Mouse (Mus musculus): ENCODE measurements around the gene Fabp1. TPM values are rescaled to one million over a fixed set of nuclear protein-coding genes. Genes with fewer than 3 reads are reported as not detected.
A peak's percentile ranks its signal among the peaks of the same experiment; 100 is the strongest.

Fabp1 gene
- total and polyA plus RNA-seq, 3 experiments, result not detected

DNA sequence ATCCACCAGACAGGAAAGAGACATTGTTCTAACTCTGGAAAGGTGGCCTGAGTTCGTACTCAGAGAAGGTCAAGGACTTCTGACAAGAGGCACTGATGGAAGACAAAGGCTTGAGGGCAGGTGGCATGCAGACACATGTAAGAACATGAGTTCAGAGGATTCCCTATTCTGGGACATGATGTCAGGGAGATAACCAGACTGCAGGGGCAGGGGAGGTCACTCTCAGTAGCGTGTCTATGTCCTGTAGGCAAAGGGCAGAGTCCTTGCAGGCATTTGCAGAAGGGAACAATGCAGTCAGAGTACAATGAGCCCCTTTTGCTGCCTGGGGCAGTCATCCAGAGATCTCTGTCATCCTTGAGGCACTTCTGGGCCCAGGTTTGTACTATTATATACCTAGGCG is 50.0 kb downstream of the Fabp1 start:
- Histone ChIP-seq H3K9ac (ENCODE audit: insufficient read depth, low read depth) (no peak overlapping the region), H3K9me3 (replicated peaks; ENCODE audit: low read length) (no peaks in the 10 kb centered on the region), H3K79me2 (replicated peaks; ENCODE audit: control insufficient read depth, extremely low read depth, insufficient read depth, poor library complexity, severe bottlenecking) (no peaks in the 10 kb centered on the region), H3K4me3 (replicated peaks in 1 of 3; ENCODE audit: low read depth in 2 of 3, low read length in 2 of 3, poor library complexity in 1 of 3) (no peak overlapping the region), H3K4me2 (ENCODE audit: insufficient read depth, low read depth, poor library complexity, severe bottlenecking) (no peak overlapping the region), H3K27ac (ENCODE audit: insufficient read depth, low read depth) (no peak overlapping the region), H3K4me1 (ENCODE audit: control insufficient read depth in 1 of 2, insufficient read depth in 2 of 2) (peaks cover 5 to 12% of the 10 kb centered on the region in 2 experiments; a peak in 3 of 4 replicates), H3K36me3 (replicated peaks in 1 of 2; ENCODE audit: control insufficient read depth in 1 of 2, insufficient read depth in 1 of 2, low read length in 1 of 2) (no peaks in the 10 kb centered on the region), H3K27me3 (replicated peaks) (no peaks in the 10 kb centered on the region)
- in situ Hi-C loops (cut with MboI; ENCODE audit: low pct_ligation_motif_present, low pct_unique_long_range_greater_than_20kb, low sequenced_read_pairs) (no loop called here), dilution Hi-C loops (cut with MboI; ENCODE audit: extremely low pct_ligation_motif_present, extremely low pct_unique_long_range_greater_than_20kb, low sequenced_read_pairs) (no loop called here)
- DNase-seq (ENCODE audit: extremely low read depth), result no peak
- TF ChIP-seq SIN3A (IDR thresholded peaks at IDR 0.05; ENCODE audit: low read length) (no peak), TBP (conservative IDR thresholded peaks at IDR 0.05; ENCODE audit: low read depth, low read length) (no peak), ZC3H11A (IDR thresholded peaks at IDR 0.05; ENCODE audit: low read depth, low read length) (no peak), MYC (IDR thresholded peaks at IDR 0.05; ENCODE audit: low read depth, low read length) (no peak), CTCF (conservative IDR thresholded peaks at IDR 0.05 in 1 of 2, IDR thresholded peaks at IDR 0.05 in 1 of 2; ENCODE audit: low read depth in 2 of 2, low read length in 2 of 2) (no peak), BHLHE40 (IDR thresholded peaks at IDR 0.05; ENCODE audit: low read depth, low read length) (no peak), MAZ (IDR thresholded peaks at IDR 0.05; ENCODE audit: low read depth, low read length) (no peak), POLR2A (IDR thresholded peaks at IDR 0.05; ENCODE audit: low read depth, low read length) (no peak), MAFK (IDR thresholded peaks at IDR 0.05; ENCODE audit: insufficient replicate concordance, low read length) (no peak), PAX5 (IDR thresholded peaks at IDR 0.05; ENCODE audit: low read length) (no peak), ZNF384 (IDR thresholded peaks at IDR 0.05; ENCODE audit: low read depth, low read length) (no peak), RAD21 (IDR thresholded peaks at IDR 0.05; ENCODE audit: low read depth, low read length) (no peak), HCFC1 (IDR thresholded peaks at IDR 0.05; ENCODE audit: low read depth, low read length) (no peak), SMC3 (IDR thresholded peaks at IDR 0.05; ENCODE audit: low read depth, low read length) (no peak), EP300 (IDR thresholded peaks at IDR 0.05; ENCODE audit: low read length) (no peak), ZKSCAN1 (IDR thresholded peaks at IDR 0.05; ENCODE audit: borderline replicate concordance, low read depth, low read length) (no peak)

DNA sequence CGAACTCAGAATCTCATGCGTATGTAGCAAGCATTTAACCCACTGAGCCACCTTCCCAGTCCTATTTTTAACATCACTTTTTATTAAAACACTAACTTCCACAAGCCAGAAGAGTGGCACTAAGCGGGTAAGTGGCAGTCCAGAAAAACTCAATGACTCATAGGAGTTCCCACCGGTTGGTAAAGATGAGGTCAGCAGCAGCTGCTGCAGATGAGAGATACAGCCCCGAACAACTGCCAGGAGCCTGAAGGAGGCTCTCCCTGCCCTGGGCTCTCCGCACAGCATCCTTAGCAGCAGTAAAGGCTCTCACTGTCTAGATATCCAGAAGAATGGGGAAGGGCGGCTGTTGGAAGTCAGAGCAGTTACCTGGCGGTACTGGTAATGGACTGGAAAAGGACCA is 51.3 kb downstream of the Fabp1 start:
- H3K27ac ChIP-seq (ENCODE audit: insufficient read depth, low read depth), result no peak overlapping the region
- H3K4me2 ChIP-seq (ENCODE audit: insufficient read depth, low read depth, poor library complexity, severe bottlenecking), result no peak overlapping the region
- no peaks in the 10 kb centered on the region for H3K9me3 ChIP-seq (replicated peaks; ENCODE audit: low read length)
- H3K27me3 ChIP-seq (replicated peaks), result no peaks in the 10 kb centered on the region
- no peak overlapping the region for H3K4me3 ChIP-seq (replicated peaks in 1 of 3; ENCODE audit: low read depth in 2 of 3, low read length in 2 of 3, poor library complexity in 1 of 3)
- H3K4me1 ChIP-seq (ENCODE audit: control insufficient read depth in 1 of 2, insufficient read depth in 2 of 2), result peaks cover 5 to 12% of the 10 kb centered on the region in 2 experiments; a peak in 3 of 4 replicates
- H3K36me3 ChIP-seq (replicated peaks in 1 of 2; ENCODE audit: control insufficient read depth in 1 of 2, insufficient read depth in 1 of 2, low read length in 1 of 2), result no peaks in the 10 kb centered on the region
- no peak for DNase-seq (ENCODE audit: extremely low read depth)
- H3K79me2 ChIP-seq (replicated peaks; ENCODE audit: control insufficient read depth, extremely low read depth, insufficient read depth, poor library complexity, severe bottlenecking), result no peaks in the 10 kb centered on the region
- dilution Hi-C loops (cut with MboI; ENCODE audit: extremely low pct_ligation_motif_present, extremely low pct_unique_long_range_greater_than_20kb, low sequenced_read_pairs), result no loop called here
- TF ChIP-seq EP300 (IDR thresholded peaks at IDR 0.05; ENCODE audit: low read length) (peak; percentile 34; the same call in 1 of the 2 replicates), JUN (IDR thresholded peaks at IDR 0.05; ENCODE audit: insufficient read depth, low read depth, low read length) (0 out of 2 replicates have a peak, but pooled peaks have one; percentile 22), USF1 (IDR thresholded peaks at IDR 0.05; ENCODE audit: low read depth, low read length) (no peak), ZC3H11A (IDR thresholded peaks at IDR 0.05; ENCODE audit: low read depth, low read length) (no peak), ZKSCAN1 (IDR thresholded peaks at IDR 0.05; ENCODE audit: borderline replicate concordance, low read depth, low read length) (no peak), ETS1 (conservative IDR thresholded peaks at IDR 0.05; ENCODE audit: low read depth, low read length) (peak; percentile 69), PAX5 (IDR thresholded peaks at IDR 0.05; ENCODE audit: low read length) (no peak), MEF2A (IDR thresholded peaks at IDR 0.05; ENCODE audit: borderline replicate concordance, low read depth, low read length) (peak; percentile 38; the same call in 1 of the 2 replicates), RAD21 (IDR thresholded peaks at IDR 0.05; ENCODE audit: low read depth, low read length) (no peak), MAX (IDR thresholded peaks at IDR 0.05; ENCODE audit: low read length) (no peak)
- in situ Hi-C loops (cut with MboI; ENCODE audit: low pct_ligation_motif_present, low pct_unique_long_range_greater_than_20kb, low sequenced_read_pairs), result no loop called here
- no peak overlapping the region for H3K9ac ChIP-seq (ENCODE audit: insufficient read depth, low read depth)

Measured in CH12.LX (cell line).